Mouse (Mus musculus) thymus, postnatal 25 days (tissue): ENCODE data around the gene Gbgt1.
"Not testable (repeated sequence)": the region's sequence is repeated elsewhere in the genome, so short reads cannot be mapped to it uniquely, and the experiment has no call there.

ENCODE experiments used
- DNase-seq: peaks from one replicate; pipeline ENCODE4 v3.0.0; 2022

Gbgt1 gene

DNA sequence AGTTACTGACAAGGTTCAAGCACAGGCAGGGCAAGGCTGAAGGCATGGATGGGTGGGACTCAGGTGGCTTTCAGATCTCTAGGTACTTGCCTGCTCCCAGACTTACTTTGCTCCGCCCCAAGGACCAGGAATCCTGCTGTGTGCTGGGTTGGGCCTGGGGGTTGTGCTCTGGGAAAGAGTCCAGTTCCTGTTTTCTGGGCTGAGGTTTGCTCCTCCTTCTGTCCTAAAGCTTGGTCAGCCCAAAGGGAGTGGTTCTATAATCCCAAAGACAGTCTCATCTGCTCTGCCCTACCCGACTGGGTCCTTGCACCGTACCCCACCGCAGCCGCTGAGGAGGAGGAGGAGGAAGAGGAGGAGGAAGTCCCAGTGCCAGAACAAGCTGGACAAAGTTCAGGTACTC, at the start of gene Gbgt1:
TSS of gene Gbgt1 (plus strand) at position 221 of the 400 bp plus-strand sequence.
- DNase-seq: no peak

DNA sequence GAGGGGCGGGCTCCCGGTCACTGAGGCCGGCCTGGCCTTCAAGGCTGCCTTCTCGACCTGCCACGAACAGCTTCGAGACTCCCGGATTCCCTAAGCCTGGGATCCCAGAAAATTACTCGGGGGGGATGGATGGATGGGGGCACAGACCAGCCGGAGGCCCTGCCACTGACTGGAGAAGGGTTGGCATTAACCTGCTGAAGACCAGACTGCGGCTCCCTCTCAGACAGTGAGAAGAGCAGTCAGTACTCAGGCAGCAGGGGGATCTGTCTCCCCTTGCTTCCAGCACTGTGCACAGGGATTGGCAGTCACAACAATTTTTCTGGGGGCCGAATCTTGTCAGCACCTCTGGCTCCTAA, 49.4 kb upstream of the Gbgt1 start:
- no peak for DNase-seq

DNA sequence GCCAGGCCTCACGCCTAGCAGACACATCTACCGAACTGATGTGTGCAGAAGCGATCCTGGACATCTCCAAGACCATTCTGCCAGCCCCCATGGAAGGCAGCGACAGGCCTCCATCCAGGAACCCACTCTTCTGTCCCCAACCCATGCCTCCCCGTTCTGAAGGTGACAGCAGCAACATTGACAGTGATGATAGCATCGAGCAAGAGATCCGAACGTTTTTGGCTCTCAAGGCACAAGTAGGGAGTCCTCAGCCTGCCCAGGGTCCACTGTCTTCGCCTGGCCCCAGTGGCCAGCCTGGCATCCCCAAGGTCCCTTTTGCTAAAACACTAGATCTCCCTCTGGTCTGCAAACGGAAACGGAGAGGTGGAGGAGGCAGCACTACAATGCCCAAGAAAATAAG, 45.0 kb upstream of the Gbgt1 start:
- DNase-seq: no peak

DNA sequence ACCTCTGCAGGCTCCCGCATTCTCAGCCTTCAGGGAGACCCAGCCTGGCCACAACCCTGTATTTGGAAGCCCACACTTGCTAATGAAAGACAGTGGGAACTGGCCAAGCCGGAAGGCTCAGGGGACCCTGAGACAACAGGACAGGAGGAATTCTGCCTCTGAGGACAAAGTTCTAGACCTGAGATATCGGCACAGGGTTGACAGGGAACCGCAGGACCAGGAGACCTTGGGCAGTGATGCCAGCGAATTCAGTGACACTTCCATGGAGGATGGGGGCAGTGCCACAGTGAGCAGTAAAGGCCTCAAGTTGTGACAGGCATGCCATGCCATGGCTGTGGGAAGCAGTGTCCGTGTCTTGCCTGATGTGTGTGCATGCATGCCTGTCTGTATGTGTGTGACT, 43.2 kb upstream of the Gbgt1 start:
- no peak for DNase-seq

DNA sequence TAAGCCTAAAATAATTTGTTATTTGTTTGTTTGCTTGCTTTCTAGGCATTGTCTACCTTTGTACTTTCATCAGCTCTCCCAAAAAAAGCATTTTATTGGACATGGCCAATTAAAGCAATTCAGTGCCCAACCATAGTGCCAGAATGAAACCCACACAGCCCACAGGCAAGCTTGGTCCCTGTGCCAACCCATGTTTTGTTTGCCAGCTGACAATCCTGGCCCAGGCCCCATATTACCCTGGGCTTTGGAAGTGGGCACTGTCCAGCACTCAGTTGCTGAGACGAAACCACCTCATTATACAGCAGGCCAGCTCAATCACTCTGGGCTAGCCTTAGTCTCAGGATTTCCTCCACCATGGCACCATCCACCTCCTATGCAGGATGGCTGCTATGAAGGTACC, 40.1 kb upstream of the Gbgt1 start:
- DNase-seq: no peak

DNA sequence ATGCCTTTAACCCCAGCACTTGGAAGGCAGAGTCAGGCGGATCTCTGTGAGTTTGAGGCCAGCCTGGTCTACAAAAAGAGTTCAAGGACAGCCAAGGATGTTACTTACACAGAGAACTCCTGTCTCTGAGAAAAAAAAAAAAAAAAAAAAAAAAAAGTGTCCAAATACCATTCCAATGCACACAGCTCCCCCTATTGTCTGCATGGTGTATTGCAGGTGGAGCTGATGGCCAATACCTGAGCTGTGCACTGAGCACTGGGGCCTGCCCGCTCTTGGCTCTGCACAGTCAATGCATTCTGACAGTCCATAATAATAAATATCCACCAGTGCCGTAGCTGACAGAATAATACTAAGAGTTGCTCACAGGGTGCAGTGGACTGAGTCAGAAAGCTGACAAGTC, 32.8 kb upstream of the Gbgt1 start:
- peak; percentile 70 for DNase-seq

DNA sequence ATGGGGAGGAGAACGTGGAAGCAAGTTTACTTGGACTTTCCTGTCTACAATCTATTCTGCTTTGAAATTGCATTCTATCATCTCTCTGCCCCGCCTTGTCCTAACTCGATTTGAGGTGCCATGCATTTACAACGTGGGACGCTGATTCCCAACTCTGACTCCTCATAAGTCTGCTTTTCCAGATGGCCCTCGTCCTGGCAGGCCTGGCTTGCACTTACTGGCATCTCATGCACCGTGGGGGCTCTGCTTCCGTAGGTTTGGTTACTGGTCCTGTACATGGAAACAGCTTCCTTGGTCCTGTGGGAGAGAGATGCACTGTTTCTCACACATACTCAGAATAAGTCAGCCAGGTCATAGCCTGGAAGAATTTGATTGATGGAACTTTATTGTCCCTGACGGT, 31.8 kb upstream of the Gbgt1 start:
- DNase-seq: no peak

DNA sequence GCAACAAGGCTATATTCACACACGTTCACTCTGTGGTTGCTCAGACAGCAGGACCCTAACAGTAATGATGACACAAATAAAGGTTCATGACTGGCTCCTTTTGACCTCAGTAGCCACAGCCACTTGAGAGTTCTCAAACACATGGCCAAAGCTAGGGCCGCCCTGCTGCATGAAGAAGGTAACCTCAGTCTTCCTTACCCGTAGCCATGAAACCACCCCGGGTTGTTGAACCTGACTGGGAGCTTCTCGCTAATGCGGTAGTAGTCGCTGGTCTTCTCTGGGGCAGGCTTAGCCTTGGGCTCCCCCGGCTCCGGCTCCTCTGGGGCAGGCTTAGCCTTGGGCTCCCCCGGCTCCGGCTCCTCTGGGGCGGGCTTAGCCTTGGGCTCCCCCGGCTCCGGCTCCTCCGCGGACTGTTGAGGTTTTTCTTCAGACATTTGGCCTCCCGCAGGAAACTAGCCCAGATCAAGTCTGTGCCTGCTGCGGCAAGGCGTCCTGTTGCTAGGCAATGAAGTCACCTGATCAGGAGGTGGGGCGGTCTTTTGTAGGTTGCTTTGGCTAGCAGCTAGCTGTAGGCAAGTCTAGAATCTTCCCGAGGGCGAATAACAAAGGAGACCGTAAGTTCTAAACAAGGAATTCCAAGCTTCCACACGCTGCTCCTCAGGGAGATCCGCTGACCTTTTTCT, 30.7 kb upstream of the Gbgt1 start, which contains the start of gene 1700007K13Rik:
TSS of gene 1700007K13Rik (minus strand) at position 497 of the 683 bp plus-strand sequence.
- DNase-seq: peak; percentile 60

DNA sequence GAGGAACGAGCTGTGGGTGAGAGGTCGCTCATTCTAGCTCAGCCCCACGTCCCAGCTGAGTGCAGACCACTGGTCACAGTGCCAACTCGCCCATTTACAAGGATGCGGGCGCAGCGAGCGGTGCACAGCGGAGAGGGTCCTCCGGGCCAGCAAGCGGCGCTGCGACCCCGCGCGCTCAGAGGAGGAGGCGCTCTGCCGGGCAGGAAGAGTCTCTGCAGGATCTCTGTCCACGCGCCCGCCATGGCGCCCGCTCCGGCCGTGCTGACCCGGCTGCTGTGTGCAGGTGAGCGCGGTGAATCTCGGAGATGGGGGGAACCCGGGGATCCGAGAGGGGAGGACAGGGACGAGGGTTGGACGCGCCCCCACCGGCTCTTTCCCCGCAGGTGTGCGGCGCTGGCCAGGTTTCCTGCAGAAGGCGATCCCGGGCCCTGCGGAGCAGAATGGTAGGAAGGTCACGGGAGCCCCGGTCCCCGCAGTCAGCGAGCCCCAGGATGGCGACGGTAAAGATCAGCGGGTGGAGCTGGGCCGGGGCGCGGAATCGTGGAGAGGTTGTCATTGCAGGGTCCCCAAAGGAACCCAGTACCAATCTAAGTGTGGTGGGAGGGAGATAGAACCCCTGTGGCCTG, 28.7 kb upstream of the Gbgt1 start, which contains the start of gene Mrps2:
TSS of gene Mrps2 (plus strand) at position 207 of the 626 bp plus-strand sequence.
- peak; percentile 83 for DNase-seq

DNA sequence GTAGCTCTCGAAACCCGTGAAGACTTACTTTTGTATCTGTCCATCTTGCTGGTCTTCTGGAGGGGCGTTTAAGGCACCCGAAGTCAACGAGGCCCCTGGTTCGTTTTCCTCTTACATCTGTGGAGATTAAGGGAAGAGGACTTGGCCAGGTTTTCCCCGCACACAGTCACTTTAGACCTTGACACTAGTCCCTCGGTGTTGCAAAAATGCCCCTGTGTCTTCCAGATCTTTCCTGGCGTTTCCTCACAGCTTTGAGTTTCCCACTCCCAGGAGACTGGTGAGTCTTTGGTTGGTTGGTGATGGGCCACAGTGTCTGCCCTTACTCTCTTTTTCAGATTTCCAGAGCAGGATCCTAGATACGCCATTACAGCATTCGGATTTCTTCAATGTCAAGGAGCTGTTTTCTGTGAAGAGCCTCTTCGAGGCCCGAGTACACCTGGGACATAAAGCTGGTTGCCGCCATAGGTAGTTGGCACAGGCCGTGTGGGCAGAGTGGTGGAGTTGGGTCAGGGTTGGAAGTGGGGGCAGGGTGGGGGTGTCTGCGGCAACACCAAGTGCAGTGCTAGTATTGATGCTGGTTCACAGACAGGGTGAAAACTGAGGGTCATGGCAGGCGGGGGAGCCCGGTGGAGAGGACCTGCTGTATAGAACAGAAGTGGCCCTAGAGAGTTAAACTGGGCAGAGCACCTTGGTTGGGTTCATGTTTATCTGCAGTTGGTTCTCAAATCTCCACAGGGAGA, 28.0 kb upstream of the Gbgt1 start:
- no peak for DNase-seq

DNA sequence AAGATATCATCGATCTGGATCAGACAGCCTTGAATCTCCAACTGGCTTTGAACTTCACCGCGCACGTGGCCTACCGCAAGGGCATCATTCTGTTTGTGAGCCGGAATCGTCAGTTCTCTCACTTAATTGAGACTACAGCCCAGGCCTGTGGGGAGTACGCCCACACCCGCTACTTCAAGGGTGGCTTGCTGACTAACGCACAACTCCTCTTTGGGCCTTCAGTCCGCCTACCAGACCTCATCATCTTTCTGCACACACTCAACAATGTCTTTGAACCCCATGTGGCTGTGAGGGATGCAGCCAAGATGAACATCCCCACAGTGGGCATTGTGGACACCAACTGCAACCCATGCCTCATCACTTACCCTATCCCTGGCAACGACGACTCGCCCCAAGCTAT, 27.2 kb upstream of the Gbgt1 start:
- no peak for DNase-seq

DNA sequence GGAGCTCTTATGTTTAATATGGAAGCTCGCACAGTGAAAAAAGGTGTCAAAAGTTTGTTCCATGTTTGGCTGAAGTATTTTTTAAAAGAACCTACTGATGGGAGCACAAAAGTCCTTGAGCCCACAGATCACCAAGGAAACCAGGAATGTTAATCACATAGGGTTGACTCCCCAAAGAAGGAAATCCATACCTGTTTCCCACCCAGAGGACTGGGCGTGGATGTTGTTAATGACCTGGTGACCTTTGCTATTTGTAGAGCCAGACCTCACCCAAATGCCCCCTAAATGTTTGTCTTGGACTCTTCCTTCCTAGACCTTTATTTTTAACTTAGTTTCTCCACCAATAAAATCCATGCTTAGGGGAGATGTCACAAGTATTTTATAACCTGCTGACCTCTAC, 26.1 kb upstream of the Gbgt1 start:
- no peak for DNase-seq

DNA sequence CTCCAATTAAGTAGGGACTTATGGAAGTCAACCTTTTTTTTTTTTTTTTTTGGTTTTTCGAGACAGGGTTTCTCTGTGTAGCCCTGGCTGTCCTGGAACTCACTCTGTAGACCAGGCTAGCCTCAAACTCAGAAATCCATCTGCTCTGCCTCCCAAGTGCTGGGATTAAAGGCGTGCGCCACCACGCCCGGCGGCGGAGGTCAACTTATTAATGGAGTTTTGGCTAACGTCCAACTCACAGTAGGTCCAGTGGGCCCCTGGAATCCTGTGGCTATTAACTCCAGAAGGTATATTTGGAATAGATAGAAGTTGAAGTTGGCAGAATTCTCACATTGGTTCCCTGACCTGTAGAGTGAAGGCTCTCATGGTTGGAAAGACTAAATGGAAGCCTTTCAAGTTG, 24.7 kb upstream of the Gbgt1 start:
- DNase-seq: not testable (repeated sequence)

DNA sequence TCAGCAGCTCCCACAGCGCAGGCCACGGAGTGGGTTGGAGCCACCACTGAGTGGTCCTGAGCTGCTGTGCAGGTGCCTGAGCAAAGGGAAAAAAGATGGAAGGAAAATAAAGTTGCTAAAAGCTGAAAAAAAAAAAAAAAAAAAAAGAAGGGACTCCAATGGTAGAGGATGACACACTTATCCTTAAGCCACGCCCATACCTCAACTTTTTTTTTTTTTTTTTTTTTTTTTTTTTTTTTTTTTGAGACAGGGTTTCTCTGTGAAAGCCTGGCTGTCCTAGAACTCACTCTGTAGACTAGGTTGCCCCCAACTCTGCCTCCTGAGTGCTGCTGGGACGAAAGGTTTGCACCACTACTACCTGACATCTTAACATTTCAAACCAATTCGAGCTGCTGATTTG, 18.7 kb upstream of the Gbgt1 start:
- DNase-seq: not testable (repeated sequence)

DNA sequence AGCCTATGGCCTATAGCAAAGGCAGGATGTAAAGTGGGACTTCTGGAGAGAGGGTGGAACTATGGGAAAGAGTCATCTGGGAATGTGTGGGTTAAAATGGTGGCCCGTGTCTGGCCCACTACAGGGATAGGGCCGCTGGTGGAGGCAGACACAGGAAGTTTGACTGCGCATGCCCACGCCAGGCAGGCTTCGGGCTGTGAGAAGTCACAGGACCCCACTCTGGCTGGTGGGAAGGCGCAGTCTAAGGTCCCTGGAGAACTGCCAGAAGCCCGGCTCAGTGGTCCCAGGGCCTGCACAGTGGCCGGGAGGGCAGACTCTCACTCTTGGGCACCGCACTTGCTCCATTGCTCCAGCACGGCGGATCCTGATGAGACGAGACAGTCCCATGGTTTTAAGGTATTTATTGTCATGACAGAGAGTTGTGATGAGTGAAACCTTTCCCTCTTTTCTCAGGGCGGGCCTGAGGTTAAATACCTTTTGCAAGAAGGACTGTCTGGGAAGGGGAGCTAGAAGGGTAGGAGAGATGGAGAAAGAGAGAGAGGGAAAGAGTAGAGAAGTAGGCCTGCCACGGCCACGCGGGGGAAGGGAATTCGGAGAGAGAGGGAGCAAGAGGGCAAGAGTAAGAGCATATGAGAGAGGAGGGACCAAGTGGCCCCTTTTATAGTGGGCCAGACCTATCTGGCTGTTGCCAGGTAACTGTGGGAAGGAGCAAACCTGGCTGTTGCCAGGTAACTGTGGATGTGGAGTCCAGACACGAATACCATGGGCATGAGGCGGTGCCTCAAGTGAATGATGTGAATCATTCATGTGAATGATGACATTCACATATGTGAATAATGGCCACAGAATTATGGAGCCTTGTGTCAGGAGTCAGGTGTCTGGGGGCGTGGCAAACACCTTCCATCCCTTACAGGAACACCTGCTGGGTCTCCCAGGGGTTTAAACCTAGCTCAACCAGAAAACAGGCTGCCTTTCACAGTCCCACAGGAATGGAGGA, 17.2 kb upstream of the Gbgt1 start:
- DNase-seq: no peak

DNA sequence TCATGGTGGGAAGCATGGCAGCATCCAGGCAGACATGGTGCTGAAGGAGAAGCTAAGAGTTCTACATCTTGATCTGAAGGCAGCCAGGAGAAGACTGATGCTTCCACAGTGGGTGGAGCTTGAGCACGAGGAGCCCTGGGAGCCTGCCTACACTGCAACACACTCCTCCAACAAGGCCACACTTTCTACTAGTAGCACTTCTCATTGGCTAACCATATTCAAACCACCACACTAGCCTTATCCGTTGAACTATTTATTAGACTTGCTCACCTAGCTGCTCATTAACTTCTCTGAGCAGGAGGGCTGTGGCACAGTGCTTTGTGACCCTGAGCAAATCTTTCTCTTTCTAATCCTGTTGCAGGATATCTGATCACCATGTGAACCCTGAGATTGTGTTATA, 12.8 kb upstream of the Gbgt1 start:
- DNase-seq: no peak

DNA sequence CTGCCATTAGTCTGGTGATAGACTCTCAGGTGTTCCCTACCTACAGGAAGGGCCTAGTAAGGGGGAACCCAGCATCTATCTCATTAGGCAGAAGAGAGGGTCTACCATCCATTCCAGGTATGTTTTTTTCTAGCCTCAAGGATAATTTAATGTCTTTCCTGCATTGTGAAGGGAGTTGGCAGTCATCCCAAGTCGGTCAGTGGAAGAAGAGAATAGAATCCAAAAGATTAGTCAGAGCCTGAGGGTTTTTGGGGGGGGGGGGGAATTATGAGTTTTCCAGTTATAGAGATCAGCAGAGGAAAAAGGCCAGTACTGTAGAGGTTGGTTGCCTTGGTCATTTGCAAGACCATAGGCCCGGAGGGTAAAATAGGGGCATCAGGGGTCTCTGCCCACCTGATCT, 2.2 kb upstream of the Gbgt1 start:
- no peak for DNase-seq

DNA sequence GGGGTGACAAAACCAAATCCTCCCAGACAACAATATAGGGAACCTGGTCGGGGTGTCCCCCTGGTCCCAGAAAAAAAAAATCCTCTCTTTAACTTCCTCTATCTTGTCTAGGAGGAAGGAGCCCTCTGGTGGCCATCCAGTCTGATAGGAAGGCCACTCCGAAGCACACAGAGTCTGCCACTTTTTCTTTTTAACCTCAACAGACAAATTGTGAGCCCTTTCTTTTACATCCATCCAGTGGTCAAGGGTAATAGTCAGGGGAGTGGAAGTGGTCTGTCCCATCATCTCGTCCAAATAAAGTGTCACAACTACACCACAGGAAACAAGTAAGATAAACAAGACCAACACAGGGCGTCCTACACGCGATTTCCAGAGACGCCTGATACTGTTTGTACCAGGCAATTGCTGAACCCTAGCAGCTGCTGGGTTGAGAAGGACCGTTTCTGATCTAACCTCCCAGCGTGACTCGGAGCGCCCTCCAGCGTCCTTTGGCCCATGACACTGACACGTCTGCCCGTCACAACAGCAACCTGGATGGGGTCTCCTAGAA, 1.4 kb upstream of the Gbgt1 start:
- DNase-seq: no peak

DNA sequence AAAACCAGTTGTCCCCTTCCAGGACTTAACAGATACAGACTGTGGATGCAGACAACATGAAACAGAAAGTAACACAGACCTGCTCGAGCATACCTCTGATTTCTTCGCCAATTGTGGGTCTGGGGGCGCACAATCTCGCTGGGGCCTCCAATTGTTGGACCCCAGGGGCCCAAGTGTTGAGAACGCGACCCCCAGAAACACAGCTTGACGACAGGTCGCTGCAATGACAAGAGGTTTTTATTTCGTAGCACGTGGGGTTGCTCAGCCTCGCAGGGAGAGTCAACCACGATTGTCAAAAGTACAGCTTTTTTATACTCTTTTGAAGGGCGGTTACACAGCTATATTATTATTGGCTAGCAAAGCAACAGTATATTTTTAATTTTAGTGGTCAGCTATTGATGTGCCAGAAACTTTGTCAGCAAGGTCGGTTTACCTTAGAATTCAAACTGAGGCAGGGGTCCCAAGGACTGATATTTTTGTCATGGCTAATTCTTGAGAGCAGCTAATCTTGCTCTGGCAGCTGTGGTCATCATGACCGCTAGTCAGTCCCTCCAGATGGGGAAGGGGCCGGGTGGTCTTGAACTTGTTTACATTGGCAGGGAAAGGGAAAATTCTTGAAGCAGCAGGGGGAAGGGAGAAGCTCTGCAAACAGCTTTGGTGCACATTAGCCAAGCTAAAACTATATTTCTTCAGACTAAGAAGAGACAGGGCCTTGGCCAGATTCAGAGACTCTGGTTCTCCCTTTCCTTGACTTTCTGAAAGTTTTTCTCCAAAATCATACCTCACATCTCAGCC, 693 bp upstream of the Gbgt1 start:
- no peak for DNase-seq

DNA sequence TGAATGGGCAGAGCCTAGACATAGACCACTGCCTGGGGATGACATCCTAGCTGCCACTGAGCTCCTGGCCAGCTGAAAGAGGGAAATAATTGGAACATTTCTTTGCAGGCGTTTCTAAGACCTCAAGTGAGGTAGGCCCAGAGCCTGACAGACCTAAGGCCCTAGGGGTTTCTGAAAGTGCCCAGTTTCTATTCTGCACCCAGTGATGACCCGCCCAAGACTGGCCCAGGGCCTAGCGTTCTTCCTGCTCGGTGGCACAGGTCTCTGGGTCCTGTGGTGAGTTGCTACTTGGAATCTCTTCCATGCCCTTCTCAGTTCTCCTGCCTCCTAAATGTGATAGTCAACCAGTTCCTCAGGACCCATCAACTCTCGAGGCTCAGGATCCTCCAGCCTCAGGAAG, 870 bp downstream of the Gbgt1 start:
- no peak for DNase-seq

DNA sequence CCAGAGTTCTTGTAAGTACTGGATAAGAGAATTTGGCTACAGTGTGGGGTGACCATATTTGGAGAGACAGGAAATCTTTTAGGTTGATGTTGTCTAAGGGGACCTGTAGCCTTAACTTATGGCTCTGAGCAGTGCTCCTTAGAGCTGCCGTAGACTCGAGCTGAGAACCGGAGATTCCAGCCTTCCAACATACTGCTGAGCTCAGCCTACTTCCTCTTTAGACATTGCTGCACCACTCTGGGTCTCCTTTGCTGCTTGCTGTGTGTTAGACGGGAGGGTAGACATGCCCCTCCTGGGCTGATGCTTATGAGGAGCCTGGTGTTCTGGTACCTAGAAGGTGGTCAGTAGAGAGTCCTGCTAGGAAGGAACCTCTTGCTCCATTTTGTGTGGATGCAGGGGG, 1.7 kb downstream of the Gbgt1 start:
- DNase-seq: no peak

DNA sequence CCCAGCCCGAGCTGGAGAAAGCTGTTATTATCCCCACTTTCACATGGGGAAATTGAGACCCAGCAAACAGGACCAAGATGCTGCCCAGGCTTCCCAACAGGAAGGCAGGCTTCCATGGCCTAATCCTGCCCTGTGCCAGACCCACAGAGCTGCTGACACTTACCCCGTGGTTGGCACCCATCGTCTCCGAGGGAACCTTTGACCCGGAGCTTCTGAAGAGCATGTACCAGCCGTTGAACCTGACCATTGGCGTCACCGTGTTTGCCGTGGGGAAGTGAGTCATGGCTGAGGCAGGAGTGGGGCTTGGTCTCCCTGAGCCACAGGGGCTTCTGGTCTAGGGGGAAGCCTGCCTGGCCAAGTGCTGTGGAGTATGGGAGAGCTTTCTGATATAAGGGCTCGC, 6.3 kb downstream of the Gbgt1 start:
- DNase-seq: no peak
